Mouse (Mus musculus): ENCODE results near the gene Clstn3. TPM values are rescaled to one million over a fixed set of nuclear protein-coding genes. Genes with fewer than 3 reads are reported as not detected.
"Not testable (repeated sequence)": the region's sequence is repeated elsewhere in the genome, so short reads cannot be mapped to it uniquely, and the experiment has no call there.

Gene Clstn3
- polyA plus RNA-seq, 1 experiment: 280 TPM

DNA sequence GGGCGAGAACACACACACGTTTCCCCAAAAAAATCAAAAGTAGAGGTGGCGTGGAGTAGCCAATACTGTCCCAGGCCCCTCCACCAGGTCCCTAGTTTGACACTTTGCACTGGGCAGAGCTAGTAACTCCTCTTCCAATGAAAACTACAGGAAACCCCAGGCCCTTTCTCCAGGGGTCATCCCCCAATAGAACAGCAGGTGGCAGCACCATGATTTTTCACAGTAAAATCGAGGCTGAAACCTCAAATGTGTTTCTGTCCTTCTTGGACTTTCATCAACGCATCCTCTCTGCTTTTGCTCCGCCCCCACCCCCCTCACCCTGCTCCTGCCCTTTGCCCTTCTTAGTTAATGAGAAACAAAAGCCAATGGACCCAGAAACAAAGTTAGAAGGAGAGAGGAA lies 17.0 kb upstream of the Clstn3 start:
- Histone ChIP-seq H3K4me1 (ENCODE audit: control insufficient read depth, insufficient read depth, low read length) (no peaks in the 10 kb centered on the region), H3K4me3 (ENCODE audit: insufficient read depth, low read length) (no peak overlapping the region), H3K27ac (ENCODE audit: insufficient read depth, low read length) (no peak overlapping the region)
- TF ChIP-seq CTCF (IDR thresholded peaks at IDR 0.05; ENCODE audit: extremely low read depth, insufficient read depth, low read length) (peak; percentile 54), POLR2A (IDR thresholded peaks at IDR 0.05; ENCODE audit: extremely low read depth, insufficient read depth, low read length) (no peak)

DNA sequence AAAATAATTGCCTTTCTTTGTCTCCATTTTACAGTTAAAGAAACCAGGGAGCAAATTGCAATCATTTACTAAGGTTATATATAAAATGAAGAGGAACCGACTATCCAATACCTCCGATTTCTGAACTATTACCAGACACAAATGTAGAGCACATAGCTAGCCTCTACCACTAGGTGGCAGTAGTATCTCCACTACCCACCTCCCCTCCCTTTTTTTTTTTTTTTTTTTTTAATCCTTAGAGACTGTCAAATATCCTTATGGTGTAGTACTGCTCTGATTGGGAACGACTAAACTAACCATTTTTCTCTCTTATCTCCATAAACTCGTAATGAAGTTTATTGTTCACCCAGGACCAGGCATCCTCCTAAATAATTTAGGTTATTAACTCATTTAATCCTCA lies 15.7 kb upstream of the Clstn3 start:
- H3K27ac ChIP-seq (ENCODE audit: insufficient read depth, low read length): no peak overlapping the region
- TF ChIP-seq CTCF (IDR thresholded peaks at IDR 0.05; ENCODE audit: extremely low read depth, insufficient read depth, low read length): peak; percentile 26; the same call in 1 of the 2 replicates
- no peak for TF ChIP-seq POLR2A (IDR thresholded peaks at IDR 0.05; ENCODE audit: extremely low read depth, insufficient read depth, low read length)
- H3K4me1 ChIP-seq (ENCODE audit: control insufficient read depth, insufficient read depth, low read length): no peaks in the 10 kb centered on the region
- H3K4me3 ChIP-seq (ENCODE audit: insufficient read depth, low read length): no peak overlapping the region

DNA sequence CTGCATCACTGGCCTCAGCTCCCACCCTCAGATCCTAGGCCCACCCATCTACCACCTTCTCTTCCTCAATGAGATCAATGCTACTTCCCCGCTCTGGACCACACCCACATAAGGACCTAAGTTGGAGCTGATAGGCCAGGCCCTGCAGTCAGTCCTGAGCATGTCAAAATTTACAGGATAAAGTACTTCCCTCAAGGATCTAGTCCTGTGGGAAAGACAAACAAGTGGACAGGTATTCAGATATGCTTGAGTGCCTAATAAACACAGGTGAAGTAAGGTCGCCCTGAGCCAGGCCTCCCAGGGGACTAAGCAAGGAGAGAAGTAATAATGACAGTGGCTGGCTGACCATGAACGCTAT lies 15.0 kb upstream of the Clstn3 start:
- H3K4me1 ChIP-seq (ENCODE audit: control insufficient read depth, insufficient read depth, low read length): no peaks in the 10 kb centered on the region
- TF ChIP-seq POLR2A (IDR thresholded peaks at IDR 0.05; ENCODE audit: extremely low read depth, insufficient read depth, low read length): no peak
- TF ChIP-seq CTCF (IDR thresholded peaks at IDR 0.05; ENCODE audit: extremely low read depth, insufficient read depth, low read length): no peak
- no peak overlapping the region for H3K27ac ChIP-seq (ENCODE audit: insufficient read depth, low read length)
- H3K4me3 ChIP-seq (ENCODE audit: insufficient read depth, low read length): no peak overlapping the region

GRCm38 (mm10) chr6:124478874-124479572 lies 14.4 kb upstream of the Clstn3 start:
- Histone ChIP-seq H3K4me1 (ENCODE audit: control insufficient read depth, insufficient read depth, low read length) (no peaks in the 10 kb centered on the region), H3K27ac (ENCODE audit: insufficient read depth, low read length) (no peak overlapping the region), H3K4me3 (ENCODE audit: insufficient read depth, low read length) (no peak overlapping the region)
- TF ChIP-seq CTCF (IDR thresholded peaks at IDR 0.05; ENCODE audit: extremely low read depth, insufficient read depth, low read length) (no peak), POLR2A (IDR thresholded peaks at IDR 0.05; ENCODE audit: extremely low read depth, insufficient read depth, low read length) (no peak)

- no peak for TF ChIP-seq POLR2A (IDR thresholded peaks at IDR 0.05; ENCODE audit: extremely low read depth, insufficient read depth, low read length)
- no peak for TF ChIP-seq CTCF (IDR thresholded peaks at IDR 0.05; ENCODE audit: extremely low read depth, insufficient read depth, low read length)
- H3K4me1 ChIP-seq (ENCODE audit: control insufficient read depth, insufficient read depth, low read length): no peaks in the 10 kb centered on the region
- H3K4me3 ChIP-seq (ENCODE audit: insufficient read depth, low read length): no peak overlapping the region
- H3K27ac ChIP-seq (ENCODE audit: insufficient read depth, low read length): no peak overlapping the region
These were observed 13.5 kb upstream of the Clstn3 start for GRCm38 (mm10) chr6:124477922-124478651.

DNA sequence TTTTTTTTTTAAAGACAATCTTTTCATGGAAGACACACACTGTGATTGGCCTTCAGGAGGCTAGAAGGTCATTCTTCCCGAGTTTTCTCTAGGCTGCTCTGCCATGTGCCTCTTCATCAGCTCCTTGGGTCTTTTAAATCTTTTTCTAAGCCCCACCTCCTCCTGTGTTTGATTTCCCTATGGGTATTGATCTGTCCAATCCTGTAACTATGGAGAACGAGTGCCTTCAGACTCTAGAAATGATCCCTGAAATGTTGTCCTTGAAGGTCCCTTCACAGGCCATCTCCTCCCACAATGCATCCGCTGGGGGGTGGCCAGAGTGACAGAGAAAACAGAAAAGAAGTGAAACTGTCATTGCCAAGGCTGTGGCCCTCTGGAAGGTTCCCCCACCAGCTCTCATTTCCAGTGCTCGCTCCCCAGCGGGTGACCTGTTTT lies 12.6 kb upstream of the Clstn3 start:
- TF ChIP-seq POLR2A (IDR thresholded peaks at IDR 0.05; ENCODE audit: extremely low read depth, insufficient read depth, low read length): no peak
- no peak for TF ChIP-seq CTCF (IDR thresholded peaks at IDR 0.05; ENCODE audit: extremely low read depth, insufficient read depth, low read length)
- no peak overlapping the region for H3K4me3 ChIP-seq (ENCODE audit: insufficient read depth, low read length)
- no peaks in the 10 kb centered on the region for H3K4me1 ChIP-seq (ENCODE audit: control insufficient read depth, insufficient read depth, low read length)
- H3K27ac ChIP-seq (ENCODE audit: insufficient read depth, low read length): no peak overlapping the region

DNA sequence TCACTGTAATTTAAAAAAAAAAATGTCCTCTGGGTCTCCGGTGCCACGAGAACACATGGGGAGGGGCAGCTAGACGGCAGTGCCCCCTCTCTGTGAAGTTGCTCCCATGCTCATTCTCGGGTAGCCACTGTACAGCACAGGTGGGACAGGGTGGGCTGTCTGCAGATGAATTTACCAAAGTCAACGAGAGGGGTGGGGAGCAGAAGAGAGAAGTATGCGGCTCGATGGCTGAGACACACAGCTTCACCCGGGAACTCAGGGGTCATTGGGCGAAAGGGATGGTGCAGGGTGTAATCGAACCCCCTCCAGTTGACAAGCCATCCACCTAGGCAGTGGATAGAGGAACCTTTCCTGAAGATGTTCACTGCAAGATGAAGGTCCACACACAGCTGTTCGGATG lies 12.2 kb upstream of the Clstn3 start:
- Histone ChIP-seq H3K4me3 (ENCODE audit: insufficient read depth, low read length) (no peak overlapping the region), H3K27ac (ENCODE audit: insufficient read depth, low read length) (no peak overlapping the region), H3K4me1 (ENCODE audit: control insufficient read depth, insufficient read depth, low read length) (no peaks in the 10 kb centered on the region)
- TF ChIP-seq POLR2A (IDR thresholded peaks at IDR 0.05; ENCODE audit: extremely low read depth, insufficient read depth, low read length) (no peak), CTCF (IDR thresholded peaks at IDR 0.05; ENCODE audit: extremely low read depth, insufficient read depth, low read length) (no peak)

DNA sequence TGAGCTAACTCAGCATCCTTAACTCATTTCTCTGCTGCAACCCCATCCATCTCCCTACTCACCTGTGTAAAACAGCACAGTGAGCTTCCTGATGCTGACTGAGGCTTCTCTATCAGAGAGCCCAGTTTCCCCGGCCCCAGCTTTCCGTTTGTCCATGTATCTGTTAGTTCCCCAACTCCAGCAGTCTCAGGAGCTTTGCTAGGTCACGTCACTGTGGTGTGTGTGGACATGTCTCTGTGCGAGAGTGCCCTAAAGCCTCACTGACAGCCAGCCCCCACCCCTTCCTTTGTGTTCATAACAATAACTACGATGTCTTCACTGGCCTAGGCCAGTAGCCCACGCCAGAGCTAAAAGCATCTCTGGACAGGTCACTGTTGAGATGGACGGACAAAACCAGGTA lies 11.6 kb upstream of the Clstn3 start:
- Histone ChIP-seq H3K4me1 (ENCODE audit: control insufficient read depth, insufficient read depth, low read length) (no peaks in the 10 kb centered on the region), H3K4me3 (ENCODE audit: insufficient read depth, low read length) (no peak overlapping the region), H3K27ac (ENCODE audit: insufficient read depth, low read length) (no peak overlapping the region)
- TF ChIP-seq CTCF (IDR thresholded peaks at IDR 0.05; ENCODE audit: extremely low read depth, insufficient read depth, low read length): no peak
- TF ChIP-seq POLR2A (IDR thresholded peaks at IDR 0.05; ENCODE audit: extremely low read depth, insufficient read depth, low read length): no peak

- H3K4me1 ChIP-seq (ENCODE audit: control insufficient read depth, insufficient read depth, low read length); H3K4me3 ChIP-seq (ENCODE audit: insufficient read depth, low read length); H3K27ac ChIP-seq (ENCODE audit: insufficient read depth, low read length): not testable (repeated sequence)
These were observed 10.9 kb upstream of the Clstn3 start for GRCm38 (mm10) chr6:124475335-124476075.

DNA sequence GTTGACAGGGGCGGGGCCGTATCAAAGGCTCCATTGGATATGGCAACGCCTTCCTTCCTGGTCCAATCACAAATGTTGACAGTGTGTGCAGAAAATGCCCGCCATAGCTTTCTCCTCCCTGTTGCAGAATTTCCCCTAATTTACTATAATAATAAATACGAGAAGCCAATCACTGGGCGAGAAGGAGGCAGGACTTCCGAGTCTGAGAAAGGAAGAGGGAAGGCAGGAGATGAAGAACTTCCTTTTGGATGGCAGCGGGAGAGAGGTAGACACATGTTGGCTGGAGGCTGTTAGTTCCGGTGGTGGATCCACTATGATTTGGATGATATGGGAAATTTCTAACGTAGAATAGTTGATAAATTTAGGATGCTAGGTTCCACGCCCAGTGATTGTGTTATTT lies 10.0 kb upstream of the Clstn3 start:
- H3K27ac ChIP-seq (ENCODE audit: insufficient read depth, low read length): no peak overlapping the region
- TF ChIP-seq POLR2A (IDR thresholded peaks at IDR 0.05; ENCODE audit: extremely low read depth, insufficient read depth, low read length): no peak
- no peak for TF ChIP-seq CTCF (IDR thresholded peaks at IDR 0.05; ENCODE audit: extremely low read depth, insufficient read depth, low read length)
- no peaks in the 10 kb centered on the region for H3K4me1 ChIP-seq (ENCODE audit: control insufficient read depth, insufficient read depth, low read length)
- no peak overlapping the region for H3K4me3 ChIP-seq (ENCODE audit: insufficient read depth, low read length)

Measured in cortical plate, adult 2 months (tissue).